Mouse (Mus musculus) liver, embryonic 16.5 days (tissue): ENCODE results near the gene Metap1. TPM values are rescaled to one million over a fixed set of nuclear protein-coding genes. Genes with fewer than 3 reads are reported as not detected.
A peak's percentile ranks its signal among the peaks of the same experiment; 100 is the strongest.

Experiments
- ATAC-seq: fragments of 200-750 bp; cut with Nextera tagmentation; 2 replicates; pipeline ENCODE4 v1.8.0; 2017; ENCODE audit warnings: low read depth, mild to moderate bottlenecking, moderate number of reproducible peaks, moderate library complexity
- H3K27ac ChIP-seq: fragments of 300-500 bp; sonication (generic); 2 replicates; pipeline ENCODE4 v1.5.1; 2014; ENCODE audit warnings: mild to moderate bottlenecking, low read length
- H3K27me3 ChIP-seq: fragments of 300-500 bp; sonication (generic); 2 replicates; pipeline ENCODE4 v1.6.1; 2014; ENCODE audit warnings: low read depth, low read length, mixed read lengths; ENCODE audit not compliant: control insufficient read depth, insufficient read depth
- H3K36me3 ChIP-seq: fragments of 300-500 bp; sonication (generic); 2 replicates; pipeline ENCODE4 v1.6.1; 2014; ENCODE audit warnings: mild to moderate bottlenecking; ENCODE audit not compliant: control insufficient read depth, insufficient read depth
- H3K4me1 ChIP-seq: fragments of 300-500 bp; sonication (generic); 2 replicates; pipeline ENCODE4 v1.6.1; 2014; ENCODE audit warnings: low read depth, low read length, mixed read lengths; ENCODE audit not compliant: control insufficient read depth
- H3K4me2 ChIP-seq: fragments of 300-500 bp; sonication (generic); 2 replicates; pipeline ENCODE4 v1.6.1; 2014; ENCODE audit warnings: low read depth, low read length, mixed read lengths
- H3K4me3 ChIP-seq: fragments of 300-500 bp; sonication (generic); 2 replicates; pipeline ENCODE4 v1.5.1; 2014; ENCODE audit warnings: low read depth, mild to moderate bottlenecking, low read length
- H3K9ac ChIP-seq: fragments of 300-500 bp; sonication (generic); 2 replicates; pipeline ENCODE4 v1.6.1; 2014; ENCODE audit warnings: low read depth, low read length
- H3K9me3 ChIP-seq: fragments of 300-500 bp; sonication (generic); replicated peaks from 2 replicates; pipeline ENCODE4 v1.6.1; 2016; ENCODE audit warnings: low read length; ENCODE audit not compliant: control insufficient read depth
- WGBS: fragments of 180-500 bp; shearing (Covaris S2); extraction: QIAGEN DNeasy Blood & Tissue Kit; methylation state at CpG from one replicate; pipeline ENCODE4 v1.1.7; 2014; ENCODE audit not compliant: insufficient replicate concordance; 5-methylcytosine and 5-hydroxymethylcytosine counted together
- polyA plus RNA-seq: library from polyadenylated mRNA; unstranded; fragments of >200 nt; fragmentation: Nextera tagmentation; extraction: Ambion mirVana; gene quantifications from 2 replicates; pipeline ENCODE4 v1.2.1, GENCODE M21; 2015

Gene Metap1
- polyA plus RNA-seq, 1 experiment from 2014 or later = 19.0 TPM

GRCm38 (mm10) chr3:138526073-138526915 is 37.0 kb upstream of the Metap1 start, which contains the start of gene Eif4e:
Gene Eif4e, plus strand, starts transcription at chr3:138526179.
- Histone ChIP-seq H3K9me3 (no peaks in the 10 kb centered on the region), H3K27ac (peak within 1 kb of the TSS; percentile 76), H3K4me3 (peak within 1 kb of the TSS; percentile 100), H3K27me3 (no peaks in the 10 kb centered on the region), H3K36me3 (no peaks in the 10 kb centered on the region), H3K9ac (peak within 1 kb of the TSS; percentile 78), H3K4me2 (peak within 1 kb of the TSS; percentile 91), H3K4me1 (peaks cover 30% of the 10 kb centered on the region)
- peak; percentile 32 for ATAC-seq
- 3% methylated on average over 39 of the region's 39 CpGs for WGBS

GRCm38 (mm10) chr3:138525494-138525893 is 36.2 kb upstream of the Metap1 start:
- ATAC-seq = no peak
- 75% methylated on average over 8 of the region's 8 CpGs for WGBS
- peak overlapping the region; percentile 91 for H3K4me2 ChIP-seq
- H3K36me3 ChIP-seq = no peaks in the 10 kb centered on the region
- H3K27me3 ChIP-seq = no peaks in the 10 kb centered on the region
- H3K9me3 ChIP-seq = no peaks in the 10 kb centered on the region
- no peak overlapping the region for H3K4me3 ChIP-seq
- peaks cover 25% of the 10 kb centered on the region for H3K4me1 ChIP-seq
- H3K9ac ChIP-seq = no peak overlapping the region; the same call in 1 of the 2 replicates
- H3K27ac ChIP-seq = no peak overlapping the region; the same call in 1 of the 2 replicates

- Histone ChIP-seq H3K4me3 (no peak overlapping the region), H3K27ac (no peak overlapping the region), H3K4me1 (peaks cover 14% of the 10 kb centered on the region), H3K27me3 (no peaks in the 10 kb centered on the region), H3K36me3 (no peaks in the 10 kb centered on the region), H3K9me3 (no peaks in the 10 kb centered on the region), H3K9ac (no peak overlapping the region), H3K4me2 (no peak overlapping the region)
- ATAC-seq = no peak
- 77% methylated on average over 4 of the region's 4 CpGs for WGBS
Observed at GRCm38 (mm10) chr3:138523956-138524355, 34.6 kb upstream of the Metap1 start.

DNA sequence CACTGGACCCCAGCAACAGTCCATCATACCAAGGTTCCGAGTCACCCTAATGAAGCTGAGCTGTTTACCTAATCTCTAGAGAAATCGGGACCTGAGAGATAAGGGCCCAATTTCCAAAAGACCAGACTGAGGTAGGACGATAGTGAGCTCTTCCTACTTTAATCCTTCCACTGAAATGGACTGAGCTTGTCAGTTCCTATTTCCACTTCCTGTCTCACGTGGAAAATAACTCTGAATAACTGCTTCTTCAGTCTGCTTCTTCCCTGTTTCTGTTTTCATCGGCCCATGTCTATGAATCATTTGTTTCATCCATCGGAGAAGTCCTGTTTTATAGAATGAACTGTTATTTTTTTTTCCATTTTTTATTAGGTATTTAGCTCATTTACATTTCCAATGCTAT is 29.9 kb upstream of the Metap1 start:
- Histone ChIP-seq H3K27ac (no peak overlapping the region), H3K4me3 (no peak overlapping the region), H3K4me1 (no peaks in the 10 kb centered on the region), H3K4me2 (no peak overlapping the region), H3K9me3 (no peaks in the 10 kb centered on the region), H3K36me3 (no peaks in the 10 kb centered on the region), H3K27me3 (no peaks in the 10 kb centered on the region), H3K9ac (no peak overlapping the region)
- no peak for ATAC-seq
- WGBS = 57% methylated on average over 6 of the region's 6 CpGs

DNA sequence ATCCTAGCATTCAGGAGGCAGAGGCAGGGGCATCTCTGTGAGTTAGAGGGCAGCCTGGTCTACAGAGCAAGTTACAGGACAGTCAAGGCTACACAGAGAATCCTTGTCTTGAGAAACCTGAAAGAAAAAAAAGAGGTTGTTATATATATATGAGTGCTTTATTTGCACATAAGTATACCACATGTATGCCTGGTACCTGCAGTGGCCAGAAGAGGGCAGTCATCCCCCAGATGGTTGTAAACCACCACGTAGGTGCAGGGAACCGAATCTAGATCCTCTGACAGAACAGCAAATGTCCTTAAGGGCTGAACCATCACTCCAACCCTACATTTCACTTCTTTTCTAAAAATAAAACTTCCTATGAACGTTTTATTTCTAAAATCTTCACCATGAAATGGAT is 28.6 kb upstream of the Metap1 start:
- Histone ChIP-seq H3K9ac (no peak overlapping the region), H3K4me1 (no peaks in the 10 kb centered on the region), H3K9me3 (no peaks in the 10 kb centered on the region), H3K36me3 (no peaks in the 10 kb centered on the region), H3K4me2 (no peak overlapping the region), H3K27me3 (no peaks in the 10 kb centered on the region), H3K4me3 (no peak overlapping the region), H3K27ac (no peak overlapping the region)
- WGBS = 59% methylated on average over 3 of the region's 3 CpGs
- no peak for ATAC-seq

DNA sequence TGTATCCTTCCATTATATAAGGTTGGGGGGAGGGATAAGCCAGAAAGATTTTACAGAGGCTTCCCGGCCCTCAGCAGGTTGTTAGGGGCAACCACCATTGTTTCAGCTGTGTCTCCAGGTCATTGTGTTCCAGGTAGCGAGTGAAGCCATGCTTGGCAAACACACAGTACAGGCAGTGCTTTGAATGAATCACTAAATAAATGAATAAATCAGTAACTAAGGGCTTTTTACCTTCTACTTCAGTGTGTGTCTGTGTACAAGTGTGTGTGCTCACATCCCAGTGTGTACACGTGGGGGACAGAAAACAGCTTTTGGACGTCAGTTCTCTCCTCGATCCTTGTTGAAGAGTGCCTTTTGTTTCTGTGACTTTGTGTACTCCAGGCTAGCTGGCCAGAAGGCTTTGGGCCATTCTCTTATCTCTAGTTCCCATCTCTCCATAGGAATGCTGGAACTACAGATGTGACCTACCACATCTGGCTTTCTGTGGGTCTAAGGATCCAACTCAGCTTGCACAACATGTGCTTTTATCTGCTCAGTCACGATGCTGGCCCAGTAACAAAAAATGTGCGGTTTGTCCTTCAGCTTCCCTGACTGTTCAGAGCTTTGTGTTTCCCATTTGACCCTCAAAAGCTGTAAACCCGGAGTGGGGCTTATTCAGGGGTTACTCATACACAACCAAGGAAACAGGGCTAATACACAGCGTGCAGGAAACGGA is 26.5 kb upstream of the Metap1 start:
- H3K36me3 ChIP-seq = no peaks in the 10 kb centered on the region
- no peak overlapping the region for H3K27ac ChIP-seq
- no peak overlapping the region for H3K9ac ChIP-seq
- H3K4me3 ChIP-seq = no peak overlapping the region
- H3K27me3 ChIP-seq = no peaks in the 10 kb centered on the region
- H3K4me1 ChIP-seq = no peaks in the 10 kb centered on the region
- ATAC-seq = 0 out of 2 replicates have a peak, but pooled peaks have one; percentile 21
- H3K9me3 ChIP-seq = no peaks in the 10 kb centered on the region
- no peak overlapping the region for H3K4me2 ChIP-seq
- 55% methylated on average over 10 of the region's 10 CpGs for WGBS

DNA sequence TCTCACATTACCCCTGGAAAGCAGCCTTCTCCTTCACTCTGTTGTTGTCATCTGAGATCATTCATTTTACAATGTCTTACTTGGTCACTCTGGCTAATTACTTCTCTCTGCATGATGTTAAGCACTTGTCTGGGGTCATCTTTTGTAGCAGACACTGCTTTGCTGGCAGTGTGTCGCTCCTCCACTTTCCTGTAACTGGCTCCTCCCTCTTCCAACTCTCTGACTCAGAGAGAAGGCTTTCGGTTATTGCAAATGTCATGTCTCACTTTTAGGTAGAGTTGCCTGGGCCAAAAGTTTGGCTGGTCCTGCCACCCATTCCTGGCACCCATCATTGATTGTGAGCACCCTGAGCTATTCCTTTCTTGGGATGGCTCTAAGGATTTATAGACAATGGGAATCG is 25.4 kb upstream of the Metap1 start:
- no peaks in the 10 kb centered on the region for H3K36me3 ChIP-seq
- H3K9me3 ChIP-seq = no peaks in the 10 kb centered on the region
- no peak for ATAC-seq
- H3K27ac ChIP-seq = no peak overlapping the region
- no peaks in the 10 kb centered on the region for H3K27me3 ChIP-seq
- no peak overlapping the region for H3K4me3 ChIP-seq
- no peak overlapping the region for H3K4me2 ChIP-seq
- H3K9ac ChIP-seq = no peak overlapping the region
- WGBS = 65% methylated on average over 3 of the region's 3 CpGs
- H3K4me1 ChIP-seq = no peaks in the 10 kb centered on the region

DNA sequence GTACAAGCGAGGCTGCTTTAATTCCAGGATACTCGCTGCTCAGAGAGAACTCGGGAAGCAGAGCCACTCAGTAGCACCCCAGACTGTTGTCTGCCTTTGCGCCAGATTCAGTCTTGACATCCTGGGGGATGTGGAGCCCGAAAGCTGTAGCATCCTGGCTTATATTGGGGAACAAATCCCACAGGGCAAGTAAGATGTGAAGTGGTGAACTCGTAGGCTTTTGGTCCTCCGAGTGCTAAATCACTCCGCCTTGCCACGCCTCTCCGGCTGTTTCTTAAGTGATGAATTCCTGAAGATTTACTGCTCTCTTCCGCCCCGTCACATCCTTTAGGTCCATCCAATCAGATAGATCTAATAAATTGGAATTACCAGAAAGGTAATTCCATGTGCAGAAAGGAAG is 23.9 kb upstream of the Metap1 start:
- Histone ChIP-seq H3K4me2 (no peak overlapping the region), H3K9ac (no peak overlapping the region), H3K9me3 (no peaks in the 10 kb centered on the region), H3K4me1 (no peaks in the 10 kb centered on the region), H3K4me3 (no peak overlapping the region), H3K36me3 (no peaks in the 10 kb centered on the region), H3K27ac (no peak overlapping the region), H3K27me3 (no peaks in the 10 kb centered on the region)
- no peak for ATAC-seq
- WGBS = 70% methylated on average over 12 of the region's 12 CpGs

- Histone ChIP-seq H3K36me3 (no peaks in the 10 kb centered on the region), H3K9me3 (no peaks in the 10 kb centered on the region), H3K4me3 (no peak overlapping the region), H3K27me3 (no peaks in the 10 kb centered on the region), H3K27ac (no peak overlapping the region), H3K9ac (no peak overlapping the region), H3K4me2 (no peak overlapping the region), H3K4me1 (no peaks in the 10 kb centered on the region)
- 67% methylated on average over 5 of the region's 5 CpGs for WGBS
- ATAC-seq = no peak
Observed at GRCm38 (mm10) chr3:138510471-138510870, 21.2 kb upstream of the Metap1 start.
